Mouse (Mus musculus): ENCODE measurements around the gene Bbc3.

The Bbc3 gene

DNA sequence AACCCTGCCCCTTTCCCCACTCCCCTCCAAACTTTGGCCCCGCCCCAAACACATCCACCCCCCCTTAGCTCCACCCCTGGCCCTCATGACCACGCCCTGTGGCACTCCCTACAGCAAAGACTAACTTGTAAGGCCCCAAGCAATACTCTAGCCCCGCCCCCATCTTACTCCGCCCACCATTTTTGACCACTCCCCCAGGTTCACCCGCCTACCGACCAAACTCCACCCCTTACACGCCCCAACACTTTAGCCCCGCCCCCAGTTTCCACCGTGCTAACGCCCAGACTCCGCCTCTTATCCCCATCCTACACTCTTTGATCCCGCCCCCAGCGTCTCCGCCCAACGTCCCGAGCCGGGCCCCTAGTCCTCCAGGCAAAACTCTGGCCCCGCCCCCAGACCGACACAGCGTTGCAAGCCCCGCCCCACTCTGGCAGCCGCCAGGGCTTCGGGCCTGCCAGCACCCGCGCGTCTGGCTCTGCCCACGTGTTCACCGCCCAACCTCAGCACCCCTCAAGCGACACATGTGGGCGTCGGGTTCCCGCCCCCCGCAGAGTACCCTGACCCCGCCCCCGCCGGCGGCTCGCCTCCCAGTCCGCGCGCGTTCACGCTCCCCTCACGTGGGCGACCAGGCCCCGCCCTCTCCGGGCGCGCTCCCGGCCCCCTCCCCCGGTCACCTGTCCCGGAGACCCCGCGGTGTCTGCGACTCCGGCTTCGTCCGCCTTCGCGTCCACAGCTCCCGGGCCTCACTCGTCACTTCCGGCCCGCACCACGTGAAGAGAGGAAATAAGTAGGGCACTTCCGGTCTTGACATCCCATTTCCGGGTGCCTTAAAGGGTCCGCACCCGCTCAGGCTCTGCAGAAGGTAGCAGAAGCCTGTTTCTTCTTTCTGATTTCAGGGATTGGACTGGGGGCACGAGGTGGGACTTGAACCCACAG lies 21.9 kb upstream of the Bbc3 start, which contains the start of gene Ccdc9:
Ccdc9 (minus strand) TSS at position 770 of the 936 bp plus-strand sequence.
- H3K27me3 ChIP-seq (ENCODE audit: insufficient read depth, low read length) = 0 out of 2 replicates have a peak, but pooled peaks cover 2% of the 10 kb centered on the region
- H3K36me3 ChIP-seq (ENCODE audit: insufficient read depth, low read length) = peaks cover 31% of the 10 kb centered on the region
- peaks cover 3% of the 10 kb centered on the region; the same call in 1 of the 2 replicates for H3K9me3 ChIP-seq (ENCODE audit: low read length)
- TF ChIP-seq CTCF (conservative IDR thresholded peaks at IDR 0.05; ENCODE audit: low read length) (no peak), NANOG (IDR thresholded peaks at IDR 0.05; ENCODE audit: borderline replicate concordance, low read length) (no peak), POU5F1 (IDR thresholded peaks at IDR 0.05; ENCODE audit: borderline replicate concordance, low read length) (no peak)
- peak within 1 kb of the TSS; percentile 84 for H3K4me3 ChIP-seq (replicated peaks; ENCODE audit: low read length)
- H3K4me1 ChIP-seq (replicated peaks; ENCODE audit: low read depth, low read length) = peaks cover 28% of the 10 kb centered on the region

- peaks cover 25% of the 10 kb centered on the region for H3K4me1 ChIP-seq (replicated peaks; ENCODE audit: low read depth, low read length)
- H3K36me3 ChIP-seq (ENCODE audit: insufficient read depth, low read length) = peaks cover 23% of the 10 kb centered on the region
- H3K9me3 ChIP-seq (ENCODE audit: low read length) = peaks cover 3% of the 10 kb centered on the region; the same call in 1 of the 2 replicates
- H3K27me3 ChIP-seq (ENCODE audit: insufficient read depth, low read length) = no peaks in the 10 kb centered on the region
- no peak for TF ChIP-seq CTCF (conservative IDR thresholded peaks at IDR 0.05; ENCODE audit: low read length)
- no peak for TF ChIP-seq NANOG (IDR thresholded peaks at IDR 0.05; ENCODE audit: borderline replicate concordance, low read length)
- TF ChIP-seq POU5F1 (IDR thresholded peaks at IDR 0.05; ENCODE audit: borderline replicate concordance, low read length) = no peak
- H3K4me3 ChIP-seq (replicated peaks; ENCODE audit: low read length) = peak overlapping the region; percentile 77
Observed at GRCm38 (mm10) chr7:16287016-16287415, 21.2 kb upstream of the Bbc3 start.

DNA sequence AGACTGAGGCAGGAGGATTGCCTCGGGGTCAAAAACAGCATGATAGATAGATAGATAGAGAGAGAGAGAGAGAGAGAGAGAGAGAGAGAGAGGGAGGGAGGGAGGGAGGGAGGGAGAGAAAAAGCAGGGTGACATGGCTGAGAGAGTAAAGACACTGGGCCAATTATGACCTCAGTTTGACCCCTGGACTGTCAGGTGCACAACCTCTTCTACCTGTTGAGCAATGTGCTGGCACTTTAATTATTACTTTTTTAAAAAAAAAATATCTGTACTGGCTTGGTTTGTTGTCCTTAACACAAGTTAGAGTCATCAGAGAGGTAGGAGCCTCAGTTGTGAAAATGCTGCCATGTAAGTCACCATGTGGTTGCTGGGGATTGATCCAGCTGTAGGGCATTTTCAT lies 20.4 kb upstream of the Bbc3 start:
- Histone ChIP-seq H3K27me3 (ENCODE audit: insufficient read depth, low read length) (no peaks in the 10 kb centered on the region), H3K36me3 (ENCODE audit: insufficient read depth, low read length) (peaks cover 16% of the 10 kb centered on the region), H3K9me3 (ENCODE audit: low read length) (peaks cover 3% of the 10 kb centered on the region; the same call in 1 of the 2 replicates), H3K4me3 (replicated peaks; ENCODE audit: low read length) (no peak overlapping the region), H3K4me1 (replicated peaks; ENCODE audit: low read depth, low read length) (peaks cover 21% of the 10 kb centered on the region)
- no peak for TF ChIP-seq POU5F1 (IDR thresholded peaks at IDR 0.05; ENCODE audit: borderline replicate concordance, low read length)

DNA sequence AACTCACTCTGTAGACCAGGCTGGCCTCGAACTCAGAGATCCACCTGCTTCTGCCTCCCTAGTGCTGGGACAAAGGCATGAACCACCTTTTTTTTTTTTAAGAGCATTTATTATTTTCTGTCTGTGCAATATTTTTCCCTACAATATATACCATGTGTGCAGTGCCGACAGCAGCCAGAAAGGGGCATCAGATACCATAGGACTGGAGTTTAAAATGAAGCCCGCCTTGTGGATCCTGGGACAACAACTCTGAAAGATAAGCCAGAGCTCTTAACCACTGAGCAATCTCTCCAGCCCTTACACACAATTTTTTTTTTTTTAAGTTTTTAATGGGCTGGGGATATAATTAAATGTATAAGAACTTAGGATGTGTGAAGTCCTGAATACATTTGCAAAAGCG lies 13.8 kb upstream of the Bbc3 start:
- H3K4me3 ChIP-seq (replicated peaks; ENCODE audit: low read length) = no peak overlapping the region
- H3K9me3 ChIP-seq (ENCODE audit: low read length) = no peaks in the 10 kb centered on the region
- no peaks in the 10 kb centered on the region for H3K36me3 ChIP-seq (ENCODE audit: insufficient read depth, low read length)
- H3K27me3 ChIP-seq (ENCODE audit: insufficient read depth, low read length) = peaks cover 7% of the 10 kb centered on the region
- H3K4me1 ChIP-seq (replicated peaks; ENCODE audit: low read depth, low read length) = peaks cover 34% of the 10 kb centered on the region
- no peak for TF ChIP-seq NANOG (IDR thresholded peaks at IDR 0.05; ENCODE audit: borderline replicate concordance, low read length)
- TF ChIP-seq CTCF (conservative IDR thresholded peaks at IDR 0.05; ENCODE audit: low read length) = no peak
- TF ChIP-seq POU5F1 (IDR thresholded peaks at IDR 0.05; ENCODE audit: borderline replicate concordance, low read length) = no peak

- TF ChIP-seq CTCF (conservative IDR thresholded peaks at IDR 0.05; ENCODE audit: low read length) (peak; percentile 73), POU5F1 (IDR thresholded peaks at IDR 0.05; ENCODE audit: borderline replicate concordance, low read length) (no peak)
- no peaks in the 10 kb centered on the region for H3K36me3 ChIP-seq (ENCODE audit: insufficient read depth, low read length)
- no peaks in the 10 kb centered on the region for H3K9me3 ChIP-seq (ENCODE audit: low read length)
- H3K4me1 ChIP-seq (replicated peaks; ENCODE audit: low read depth, low read length) = peaks cover 35% of the 10 kb centered on the region
- H3K27me3 ChIP-seq (ENCODE audit: insufficient read depth, low read length) = peaks cover 7% of the 10 kb centered on the region
- peak overlapping the region; percentile 79 for H3K4me3 ChIP-seq (replicated peaks; ENCODE audit: low read length)
Observed at GRCm38 (mm10) chr7:16294837-16295236, 13.4 kb upstream of the Bbc3 start.

DNA sequence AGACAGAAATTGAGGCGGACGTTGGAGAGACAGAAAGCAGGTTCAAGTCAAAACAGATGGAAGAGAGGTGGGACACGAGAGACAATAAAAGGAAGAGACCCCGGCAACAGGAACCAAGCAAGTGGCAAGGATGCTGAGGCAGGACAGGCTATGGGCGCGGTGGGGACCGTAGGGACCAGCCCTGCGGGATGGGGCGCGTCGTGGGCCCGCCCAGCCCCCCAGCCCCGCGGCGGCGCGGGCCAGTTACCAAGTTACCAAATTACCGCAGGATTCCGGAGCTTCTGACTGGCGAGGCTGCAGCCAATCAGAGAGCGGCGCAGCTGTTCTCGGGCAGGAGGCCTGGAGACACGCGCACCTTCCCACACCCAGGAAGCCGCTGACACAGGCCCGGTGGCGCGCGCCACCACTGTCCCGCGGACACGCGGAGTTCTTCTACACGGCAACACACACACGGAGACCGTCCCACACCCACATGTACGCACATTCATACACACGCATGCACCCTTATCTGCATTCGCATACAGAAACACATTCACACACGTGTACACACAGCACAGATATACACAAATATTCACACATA lies 12.8 kb upstream of the Bbc3 start:
- H3K36me3 ChIP-seq (ENCODE audit: insufficient read depth, low read length) = no peaks in the 10 kb centered on the region
- H3K4me1 ChIP-seq (replicated peaks; ENCODE audit: low read depth, low read length) = peaks cover 39% of the 10 kb centered on the region
- peak overlapping the region; percentile 79 for H3K4me3 ChIP-seq (replicated peaks; ENCODE audit: low read length)
- TF ChIP-seq POU5F1 (IDR thresholded peaks at IDR 0.05; ENCODE audit: borderline replicate concordance, low read length) (no peak), NANOG (IDR thresholded peaks at IDR 0.05; ENCODE audit: borderline replicate concordance, low read length) (no peak), CTCF (conservative IDR thresholded peaks at IDR 0.05; ENCODE audit: low read length) (no peak)
- H3K27me3 ChIP-seq (ENCODE audit: insufficient read depth, low read length) = peaks cover 7% of the 10 kb centered on the region
- H3K9me3 ChIP-seq (ENCODE audit: low read length) = no peaks in the 10 kb centered on the region

- H3K4me1 ChIP-seq (replicated peaks; ENCODE audit: low read depth, low read length) = peaks cover 46% of the 10 kb centered on the region
- no peaks in the 10 kb centered on the region for H3K36me3 ChIP-seq (ENCODE audit: insufficient read depth, low read length)
- H3K27me3 ChIP-seq (ENCODE audit: insufficient read depth, low read length) = peaks cover 7% of the 10 kb centered on the region
- no peak for TF ChIP-seq NANOG (IDR thresholded peaks at IDR 0.05; ENCODE audit: borderline replicate concordance, low read length)
- TF ChIP-seq CTCF (conservative IDR thresholded peaks at IDR 0.05; ENCODE audit: low read length) = no peak
- TF ChIP-seq POU5F1 (IDR thresholded peaks at IDR 0.05; ENCODE audit: borderline replicate concordance, low read length) = no peak
- no peaks in the 10 kb centered on the region for H3K9me3 ChIP-seq (ENCODE audit: low read length)
- H3K4me3 ChIP-seq (replicated peaks; ENCODE audit: low read length) = no peak overlapping the region
Observed at GRCm38 (mm10) chr7:16296146-16296545, 12.0 kb upstream of the Bbc3 start.

DNA sequence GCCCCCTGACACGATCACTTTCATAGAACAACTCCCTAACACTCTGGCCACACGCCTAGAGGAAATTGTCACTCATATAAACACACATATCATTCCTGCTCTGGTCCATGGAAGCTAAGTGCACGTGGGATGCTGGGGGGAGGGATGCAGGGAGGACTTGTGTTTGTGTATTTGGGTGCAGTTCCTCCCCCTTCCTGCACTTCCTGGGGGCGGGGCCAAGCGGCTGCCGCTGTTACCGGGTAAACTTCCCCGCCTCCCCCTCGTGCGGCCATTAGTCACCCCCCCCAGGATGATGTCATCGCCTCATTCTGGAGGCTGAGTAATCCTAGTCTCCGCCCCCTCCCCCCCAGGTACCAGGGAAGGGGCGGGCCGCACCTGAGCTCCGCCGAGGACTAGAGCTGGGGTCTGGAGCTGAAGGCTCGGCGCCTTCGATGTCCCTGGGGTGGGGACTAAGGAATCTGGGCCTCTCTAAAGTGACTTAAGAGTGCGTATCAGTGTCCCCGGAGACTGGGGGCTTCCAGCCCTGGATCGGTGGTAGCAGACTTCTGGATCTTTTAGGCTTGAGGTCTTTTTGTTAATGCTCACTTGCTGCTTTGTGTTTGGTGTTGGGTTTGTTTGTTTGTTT lies 11.3 kb upstream of the Bbc3 start:
- H3K4me1 ChIP-seq (replicated peaks; ENCODE audit: low read depth, low read length) = peaks cover 46% of the 10 kb centered on the region
- H3K36me3 ChIP-seq (ENCODE audit: insufficient read depth, low read length) = no peaks in the 10 kb centered on the region
- TF ChIP-seq POU5F1 (IDR thresholded peaks at IDR 0.05; ENCODE audit: borderline replicate concordance, low read length) = no peak
- 0 out of 2 replicates have a peak, but pooled peaks have one; percentile 10 for TF ChIP-seq CTCF (conservative IDR thresholded peaks at IDR 0.05; ENCODE audit: low read length)
- peak overlapping the region; percentile 43; the same call in 1 of the 2 replicates for H3K4me3 ChIP-seq (replicated peaks; ENCODE audit: low read length)
- peaks cover 7% of the 10 kb centered on the region for H3K27me3 ChIP-seq (ENCODE audit: insufficient read depth, low read length)
- H3K9me3 ChIP-seq (ENCODE audit: low read length) = no peaks in the 10 kb centered on the region

All from E14TG2a.4 (cell line).